Mouse (Mus musculus): ENCODE measurements around the gene Kctd14. TPM values are rescaled to one million over a fixed set of nuclear protein-coding genes. Genes with fewer than 3 reads are reported as not detected.

Kctd14 gene
- 1 to 10 TPM; 2.0 to 3.5 TPM for total RNA-seq (2023)

DNA sequence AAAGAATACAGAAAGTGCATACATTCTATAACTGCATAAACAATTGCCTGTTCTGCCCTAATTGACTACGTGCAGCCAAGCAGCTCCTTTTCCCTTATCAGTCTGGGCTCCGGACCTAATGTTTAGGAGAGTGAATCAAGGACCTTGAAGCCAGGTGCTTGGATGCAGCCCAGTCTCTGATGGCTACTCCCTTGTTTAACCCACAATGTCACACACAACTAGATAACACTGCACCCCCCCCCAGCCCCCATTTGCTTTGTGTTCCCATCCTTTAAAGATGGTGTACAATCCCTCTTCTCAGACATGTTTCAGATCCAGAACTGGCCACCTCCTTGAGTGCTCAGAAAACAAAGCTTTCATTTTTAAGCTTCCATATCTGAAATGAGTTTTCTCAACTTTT, at the start of gene Kctd14:
Kctd14 (plus strand) TSS at position 301 of the 400 bp plus-strand sequence.

DNA sequence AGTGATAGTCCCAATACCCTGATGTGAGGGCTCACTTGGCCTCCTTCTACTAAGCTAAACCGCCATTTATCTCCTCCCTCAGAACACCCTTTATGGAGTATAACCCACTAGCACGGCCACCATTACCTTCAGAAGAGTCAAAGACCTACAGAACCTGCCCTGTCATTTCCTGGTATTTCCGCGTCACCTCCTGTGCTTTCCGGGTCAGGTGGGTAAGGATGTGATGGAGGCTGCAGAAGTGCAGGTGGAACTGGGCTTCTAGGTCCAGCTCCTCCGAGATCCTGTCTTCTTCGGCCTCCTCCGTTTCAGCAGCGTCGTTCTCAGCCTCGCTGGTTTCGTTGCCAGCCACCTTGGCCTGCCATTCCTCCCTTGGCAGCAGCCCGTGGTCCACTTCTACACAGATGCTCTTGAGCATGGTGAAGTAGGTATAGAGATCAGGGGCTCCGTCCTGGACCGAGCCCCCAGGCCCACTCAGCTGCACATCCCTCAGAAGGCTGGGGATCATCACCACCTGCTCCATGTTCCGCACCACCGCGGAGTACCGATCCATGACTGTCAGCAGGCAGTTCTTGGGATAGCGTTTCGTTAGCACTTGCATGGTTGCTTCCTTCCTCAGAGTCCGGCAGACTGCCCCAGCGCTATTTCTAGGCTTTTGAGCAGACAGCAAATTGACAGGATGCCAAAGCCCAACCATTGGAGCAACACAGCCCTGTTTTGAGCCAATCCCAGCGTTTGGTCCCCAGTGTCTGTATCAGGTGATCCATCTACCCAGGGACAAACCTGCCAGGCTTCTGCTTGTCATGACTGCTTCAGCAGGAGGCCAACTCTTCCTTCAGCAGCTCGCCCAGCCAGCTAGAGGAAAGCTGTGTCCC, 34.0 kb upstream of the Kctd14 start, which contains the start of gene Thrsp:
Thrsp (minus strand) TSS at position 825 of the 872 bp plus-strand sequence.

DNA sequence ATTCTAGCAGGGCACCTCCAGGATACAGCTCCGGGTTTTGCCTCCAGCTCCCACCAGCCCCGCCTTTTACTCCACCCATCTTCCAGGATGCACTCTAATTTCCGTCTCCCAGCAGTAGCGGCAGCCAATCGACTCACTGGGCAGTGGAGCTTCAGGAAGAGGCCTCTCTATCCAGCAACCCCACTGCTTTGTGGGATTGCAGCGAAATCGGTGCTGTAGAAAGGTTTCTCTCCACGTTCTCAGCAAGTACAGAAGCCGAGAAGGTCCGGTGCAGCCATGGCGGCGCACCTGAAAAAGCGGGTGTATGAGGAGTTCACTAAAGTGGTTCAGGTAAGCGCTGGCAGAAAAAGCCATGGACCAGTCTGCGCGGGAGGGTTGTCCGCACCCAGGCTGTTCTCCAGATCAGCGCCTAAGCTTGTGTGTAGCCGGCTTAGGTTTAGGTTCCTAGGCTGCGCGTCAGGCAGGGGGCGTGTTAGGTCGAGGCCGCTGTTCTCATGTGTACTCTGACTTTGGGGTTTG, 29.8 kb downstream of the Kctd14 start, which contains the start of gene Ints4:
Ints4 (plus strand) TSS at position 136 of the 519 bp plus-strand sequence.

Other genes starting within 250 kb of the Kctd14 start
- 1 to 10 TPM; 1.5 to 1.6 TPM for gene Usp35, start 119.3 kb upstream of the Kctd14 start, total RNA-seq (2023)
- gene Kctd21, start 119.0 kb upstream of the Kctd14 start, total RNA-seq (2023), result 1 to 10 TPM; 2.5 to 2.6 TPM
- 10 to 100 TPM; 11.2 to 14.0 TPM for gene Alg8, start 79.7 kb upstream of the Kctd14 start, total RNA-seq (2023)
- gene Ndufc2, start 51.3 kb upstream of the Kctd14 start, total RNA-seq (2023), result 10 to 100 TPM; 57.3 to 61.3 TPM
- gene Thrsp, start 33.6 kb upstream of the Kctd14 start, total RNA-seq (2023), result not detected
- gene Ints4, start 29.6 kb downstream of the Kctd14 start, total RNA-seq (2023), result 10 to 100 TPM; 27.1 to 28.1 TPM
- 1 to 10 TPM; 4.8 to 6.0 TPM for gene Aamdc, start 128.2 kb downstream of the Kctd14 start, total RNA-seq (2023)
- 10 to 100 TPM; 28.7 to 30.5 TPM for gene Rsf1, start 128.6 kb downstream of the Kctd14 start, total RNA-seq (2023)
- gene Clns1a, start 245.3 kb downstream of the Kctd14 start, total RNA-seq (2023), result 10 to 100 TPM; 35.9 to 37.3 TPM

All from neutrophil, adult 83 days (primary cell).